Mouse (Mus musculus) thymus, adult 2 months (tissue): ENCODE results near the gene Maml3.

Source experiments
- CTCF ChIP-seq: fragments of 200-500 bp; IDR thresholded peaks from 2 replicates; pipeline ENCODE4 v1.5.1; 2012; ENCODE audit warnings: mild to moderate bottlenecking, control low read depth, low read length, moderate library complexity, borderline replicate concordance; ENCODE audit not compliant: control insufficient read depth, poor library complexity, insufficient read depth; ENCODE audit errors: extremely low read depth
- POLR2A ChIP-seq: fragments of 200-500 bp; IDR thresholded peaks from 2 replicates; pipeline ENCODE4 v1.6.1; 2012; ENCODE audit warnings: mild to moderate bottlenecking, low read length, control low read depth, moderate library complexity; ENCODE audit not compliant: control insufficient read depth, poor library complexity, insufficient read depth; ENCODE audit errors: extremely low read depth

DNA sequence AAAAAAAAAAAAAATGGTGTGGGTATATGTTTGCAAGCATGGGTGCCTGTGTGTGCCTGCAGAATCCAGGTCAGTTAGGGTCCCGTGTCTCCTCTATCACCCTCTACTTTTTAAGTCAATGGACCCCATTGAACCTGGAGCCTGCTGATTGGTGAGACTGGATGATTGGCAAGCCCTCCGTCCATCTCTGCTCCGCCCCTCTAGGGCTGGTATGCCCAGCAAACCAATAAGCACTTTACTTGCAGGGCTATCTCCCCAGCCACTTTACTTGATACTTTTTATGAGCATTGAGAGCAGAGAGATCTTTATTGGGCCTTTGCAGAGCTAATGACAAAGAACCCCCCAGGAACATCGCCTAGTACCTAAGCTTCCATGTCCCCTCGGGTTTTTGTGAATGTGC is 390.4 kb downstream of the Maml3 start:
- TF ChIP-seq POLR2A = no peak
- no peak for TF ChIP-seq CTCF
